In the genomic region with DNA sequence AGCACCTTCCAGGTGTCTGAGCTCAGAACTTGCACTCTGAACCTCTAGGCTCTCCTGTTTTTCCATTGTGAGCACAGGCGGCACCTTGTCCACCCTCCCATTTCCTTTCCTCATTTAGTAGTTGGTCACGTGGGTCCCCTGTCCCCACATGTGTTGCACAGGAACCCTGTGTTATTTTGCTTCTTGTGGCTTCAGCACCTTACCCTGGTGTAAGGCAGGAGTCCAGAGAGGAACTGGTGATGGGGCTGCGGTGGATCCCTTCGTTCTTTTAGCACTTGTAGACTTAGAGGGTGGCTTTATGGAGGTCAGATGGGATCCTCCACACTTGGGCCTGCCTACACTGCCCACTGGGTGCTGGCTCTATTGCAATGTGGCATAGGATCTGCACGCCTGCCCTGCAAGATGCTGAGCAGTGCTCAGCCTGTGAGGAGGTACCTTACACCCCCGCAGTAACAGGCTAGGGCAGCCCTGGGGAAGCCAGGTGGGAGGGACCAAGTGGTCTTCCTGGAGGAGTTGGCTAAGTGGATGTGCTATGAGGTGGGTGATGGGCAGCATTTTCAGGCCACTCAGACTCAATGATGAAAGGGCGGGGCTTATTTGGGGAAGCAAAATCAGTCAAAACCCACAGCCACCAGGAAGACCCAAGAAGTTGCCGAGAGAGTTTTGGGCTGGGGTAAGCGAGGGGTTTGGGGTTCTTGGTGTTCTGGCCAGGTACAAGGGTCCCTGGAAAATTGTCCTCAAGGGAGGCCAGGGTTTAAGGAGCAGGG, we compare ENCODE assay signal across 12 mouse cellular contexts. TPM values are rescaled to one million over a fixed set of nuclear protein-coding genes. Genes with fewer than 3 reads are reported as not detected.
A peak's percentile ranks its signal among the peaks of the same experiment; 100 is the strongest.
DNase-seq lines count a peak whose midpoint lies in the region; ATAC-seq and TF ChIP-seq lines count a peak whose summit lies in the region.
"Had no signal": no experiment of that assay in that cellular context is flagged by ENCODE, and none has a peak within 500 bp of the region (broad histone marks: within the 10 kb centered on the region; RNA-seq: fewer than 3 reads in every experiment).

No protein-coding gene starts in this region.

- H3K9ac ChIP-seq in liver, postnatal 0 days (replicated peaks) = 0 out of 2 replicates have a peak overlapping the region, but pooled peaks have one; percentile 1
- H3K9ac ChIP-seq: kidney, embryonic 15.5 days; limb, embryonic 15.5 days had no signal

- H3K36me3 ChIP-seq in kidney, adult 2 months (ENCODE audit: control insufficient read depth, insufficient read depth, low read length) = no peaks in the 10 kb centered on the region
- H3K36me3 ChIP-seq in liver, postnatal 0 days (replicated peaks; ENCODE audit: insufficient read depth, low read length) = peaks cover 4% of the 10 kb centered on the region; the same call in 1 of the 2 replicates
- H3K36me3 ChIP-seq: kidney, embryonic 15.5 days; limb, embryonic 15.5 days had no signal

- no peak overlapping the region for H3K27ac ChIP-seq in kidney, adult 2 months (ENCODE audit: insufficient read depth, low read depth, low read length)
- peak overlapping the region; percentile 44 for H3K27ac ChIP-seq in liver, postnatal 0 days (ENCODE audit: low read depth)
- H3K27ac ChIP-seq: kidney, embryonic 15.5 days; limb, embryonic 15.5 days had no signal

- WGBS in kidney, adult 2 months = 85% methylated on average over 9 of the region's 9 CpGs
- WGBS in liver, postnatal 0 days (ENCODE audit: insufficient replicate concordance) = 30% methylated on average over 9 of the region's 9 CpGs

- peak overlapping the region; percentile 44 for H3K4me2 ChIP-seq in liver, postnatal 0 days (ENCODE audit: low read depth, low read length)
- H3K4me2 ChIP-seq: kidney, embryonic 15.5 days; limb, embryonic 15.5 days had no signal

- ATAC-seq in activated CD4-positive, CD25-positive, alpha-beta regulatory T cell, adult 4 months = peak; percentile 36
- ATAC-seq in liver, postnatal 0 days = peak; percentile 13; the same call in 1 of the 2 replicates

- TF ChIP-seq EP300 in liver, postnatal 0 days (IDR thresholded peaks at IDR 0.05; ENCODE audit: low read depth) = no peak

- peak; percentile 26 for DNase-seq in kidney, adult 2 months
- no peak for DNase-seq in kidney, adult 9 months
- DNase-seq in liver, postnatal 0 days = no peak
- DNase-seq in spleen, postnatal 10 days (ENCODE audit: low spot score in 2 of 2) = peak; percentile 30 to 64
- DNase-seq in kidney, postnatal 10 days = no peak
- DNase-seq in neural tube, embryonic 10.5 days (ENCODE audit: extremely low spot score, low spot score) = no peak
- DNase-seq in urinary bladder, postnatal 4 days (ENCODE audit: low spot score in 2 of 2) = no peak
- DNase-seq: adrenal gland, postnatal 14 days; heart, postnatal 14 days had no signal

- no peaks in the 10 kb centered on the region for H3K27me3 ChIP-seq in kidney, adult 2 months (replicated peaks; ENCODE audit: control insufficient read depth, insufficient read depth, low read length)
- H3K27me3 ChIP-seq in liver, postnatal 0 days (ENCODE audit: insufficient read depth, low read length) = no peaks in the 10 kb centered on the region
- H3K27me3 ChIP-seq: kidney, embryonic 15.5 days; limb, embryonic 15.5 days had no signal

- no peak for TF ChIP-seq CTCF in kidney, adult 2 months (conservative IDR thresholded peaks at IDR 0.05; ENCODE audit: insufficient read depth, insufficient read length, low read depth, low read length)
- TF ChIP-seq CTCF in liver, postnatal 0 days (IDR thresholded peaks at IDR 0.05; ENCODE audit: low read depth) = no peak

- no peaks in the 10 kb centered on the region for H3K9me3 ChIP-seq in liver, postnatal 0 days (ENCODE audit: low read length)
- H3K9me3 ChIP-seq: kidney, embryonic 15.5 days; limb, embryonic 15.5 days had no signal

- TF ChIP-seq POLR2A in kidney, adult 2 months (IDR thresholded peaks at IDR 0.05; ENCODE audit: low read depth, low read length) = no peak

- no peak overlapping the region for H3K4me3 ChIP-seq in kidney, adult 2 months (ENCODE audit: insufficient read depth, low read depth, low read length)
- H3K4me3 ChIP-seq in liver, postnatal 0 days (ENCODE audit: low read depth, low read length) = peak overlapping the region; percentile 34
- H3K4me3 ChIP-seq: kidney, embryonic 15.5 days; limb, embryonic 15.5 days had no signal

- no peaks in the 10 kb centered on the region for H3K4me1 ChIP-seq in kidney, adult 2 months (ENCODE audit: control insufficient read depth, insufficient read depth, low read length)
- peaks cover 47% of the 10 kb centered on the region for H3K4me1 ChIP-seq in liver, postnatal 0 days (ENCODE audit: insufficient read depth)

RNA-seq across cellular contexts. Expression of gene Adcy7, which starts 21.6 kb away (rescaled TPM):
- polyA plus RNA-seq in kidney, adult 2 months (2012; rRNA removed) = 3.0 and 4.8 TPM in 2 replicates
- 10 to 100 TPM; 71.1 to 90.3 TPM for polyA plus RNA-seq in activated CD4-positive, CD25-positive, alpha-beta regulatory T cell, adult 4 months (2017; shearing (Covaris generic))
- polyA plus RNA-seq in liver, postnatal 0 days (2015; fragmentation: Nextera tagmentation; extraction: Ambion mirVana) = 8.1 and 8.4 TPM in 2 replicates

Comparison
In these comparisons a context has a peak if more than half of its experiments do, and no peak if none do; other contexts are left out.
1. DNase-seq: peak in kidney, adult 2 months (single experiment) and spleen, postnatal 10 days (2 of 2); none in kidney, adult 9 months (single experiment), liver, postnatal 0 days (single experiment), kidney, postnatal 10 days (single experiment), neural tube, embryonic 10.5 days (single experiment) and urinary bladder, postnatal 4 days (0 of 2).